Mouse (Mus musculus) heart, embryonic 11.5 days (tissue): Measurements from ENCODE around the gene Npr2. TPM values are rescaled to one million over a fixed set of nuclear protein-coding genes. Genes with fewer than 3 reads are reported as not detected.
"Not testable (repeated sequence)": the region's sequence is repeated elsewhere in the genome, so short reads cannot be mapped to it uniquely, and the experiment has no call there.

Source experiments
- ATAC-seq: fragments of 200-750 bp; cut with Nextera tagmentation; replicated peaks from 2 replicates; pipeline ENCODE4 v1.8.0; 2017; ENCODE audit warnings: moderate library complexity; ENCODE audit not compliant: insufficient number of reproducible peaks, low FRiP score, low TSS enrichment
- H3K27ac ChIP-seq: fragments of 300-500 bp; sonication (generic); 2 replicates; pipeline ENCODE4 v1.5.1; 2014; ENCODE audit warnings: mild to moderate bottlenecking, low read depth, low read length
- H3K27me3 ChIP-seq: fragments of 300-500 bp; sonication (generic); 2 replicates; pipeline ENCODE4 v1.6.1; 2014; ENCODE audit warnings: mild to moderate bottlenecking, low read length, mixed read lengths; ENCODE audit not compliant: control insufficient read depth, insufficient read depth
- H3K36me3 ChIP-seq: fragments of 300-500 bp; sonication (generic); 2 replicates; pipeline ENCODE4 v1.6.1; 2014; ENCODE audit warnings: mild to moderate bottlenecking, low read length, moderate library complexity, mixed read lengths; ENCODE audit not compliant: control insufficient read depth, insufficient read depth
- H3K4me1 ChIP-seq: fragments of 300-500 bp; sonication (generic); 2 replicates; pipeline ENCODE4 v1.6.1; 2014; ENCODE audit warnings: low read length; ENCODE audit not compliant: control insufficient read depth, insufficient read depth
- H3K4me2 ChIP-seq: fragments of 300-500 bp; sonication (generic); 2 replicates; pipeline ENCODE4 v1.6.1; 2014; ENCODE audit warnings: mild to moderate bottlenecking, moderate library complexity
- H3K4me3 ChIP-seq: fragments of 300-500 bp; sonication (generic); 2 replicates; pipeline ENCODE4 v1.5.1; 2014; ENCODE audit warnings: low read depth, low read length
- H3K9ac ChIP-seq: fragments of 300-500 bp; sonication (generic); 2 replicates; pipeline ENCODE4 v1.6.1; 2014; ENCODE audit warnings: mild to moderate bottlenecking, low read depth, low read length, moderate library complexity
- H3K9me3 ChIP-seq: fragments of 300-500 bp; sonication (generic); replicated peaks from 2 replicates; pipeline ENCODE4 v1.6.1; 2016; ENCODE audit warnings: low read length; ENCODE audit not compliant: control insufficient read depth
- WGBS: fragments of 180-500 bp; shearing (Covaris S2); extraction: QIAGEN DNeasy Blood & Tissue Kit; methylation state at CpG from one replicate; pipeline ENCODE4 v1.1.7; 2014; ENCODE audit not compliant: insufficient replicate concordance; 5-methylcytosine and 5-hydroxymethylcytosine counted together
- polyA plus RNA-seq: library from polyadenylated mRNA; unstranded; fragments of >200 nt; fragmentation: Nextera tagmentation; extraction: Ambion mirVana; gene quantifications from 2 replicates; pipeline ENCODE4 v1.2.1, GENCODE M21; 2014

Npr2 gene
- polyA plus RNA-seq, 1 experiment from 2014 or later = 7.2 TPM

DNA sequence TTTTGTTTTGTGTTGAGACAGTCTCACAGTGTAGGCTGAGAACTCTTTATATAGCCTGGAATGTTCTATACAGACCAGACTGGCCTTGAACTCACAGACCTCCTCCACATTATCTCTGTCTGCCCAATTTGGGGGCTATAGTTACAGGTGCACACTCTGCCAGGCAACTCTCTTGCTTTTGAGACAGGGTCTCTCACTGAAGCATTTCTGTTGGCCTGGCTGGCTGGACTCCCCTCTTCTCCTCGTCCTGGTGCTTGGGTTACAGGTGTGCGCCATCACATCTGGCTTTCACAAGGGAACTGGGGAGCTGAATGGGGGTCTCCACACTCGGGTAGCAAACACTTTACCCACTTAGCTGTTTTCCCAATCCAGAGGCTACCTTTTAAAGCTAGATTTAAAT is 39.8 kb upstream of the Npr2 start:
- no peak for ATAC-seq
- Histone ChIP-seq H3K9ac (no peak overlapping the region), H3K4me2 (no peak overlapping the region), H3K27ac (no peak overlapping the region), H3K27me3 (no peaks in the 10 kb centered on the region), H3K9me3 (no peaks in the 10 kb centered on the region), H3K36me3 (no peaks in the 10 kb centered on the region), H3K4me3 (no peak overlapping the region), H3K4me1 (peaks cover 2% of the 10 kb centered on the region; the same call in 1 of the 2 replicates)
- WGBS = 66% methylated on average over 3 of the region's 3 CpGs

DNA sequence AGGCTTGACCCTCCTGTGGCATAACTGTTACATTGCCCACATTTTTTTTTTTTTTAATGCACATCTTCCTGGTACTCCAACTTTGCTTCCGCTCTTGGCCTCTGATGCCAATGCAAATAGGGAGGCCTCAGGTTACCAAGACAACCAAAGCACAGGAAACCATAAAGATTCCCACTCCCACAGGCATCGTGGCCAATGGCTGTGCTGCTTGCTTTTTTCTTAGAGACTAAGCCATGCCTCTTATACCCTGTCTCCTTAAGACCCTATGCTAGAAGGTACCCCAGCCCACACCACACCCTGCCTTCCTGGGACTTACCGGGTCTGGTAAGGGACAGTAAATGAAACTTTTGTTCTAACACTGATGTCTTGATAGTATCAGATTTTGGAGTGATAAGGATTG is 38.3 kb upstream of the Npr2 start:
- no peaks in the 10 kb centered on the region for H3K9me3 ChIP-seq

DNA sequence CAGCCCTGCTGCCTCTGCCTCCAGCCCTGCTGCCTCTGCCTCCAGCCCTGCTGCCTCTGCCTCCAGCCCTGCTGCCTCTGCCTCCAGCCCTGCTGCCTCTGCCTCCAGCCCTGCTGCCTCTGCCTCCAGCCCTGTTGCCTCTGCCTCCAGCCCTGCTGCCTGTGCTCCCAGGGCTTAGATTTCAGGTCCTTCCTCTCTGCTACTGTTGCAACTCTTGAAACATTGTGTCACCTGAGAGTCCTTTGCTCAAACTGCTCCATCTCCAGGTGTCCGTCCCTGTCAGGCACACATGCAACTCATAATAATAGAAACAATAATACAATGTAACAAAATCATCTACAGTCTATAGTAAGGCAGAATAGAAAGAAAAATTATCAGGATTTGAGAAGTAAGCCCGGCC is 35.1 kb upstream of the Npr2 start:
- H3K9ac ChIP-seq, H3K4me3 ChIP-seq, H3K27ac ChIP-seq, ATAC-seq, H3K36me3 ChIP-seq, H3K4me2 ChIP-seq, H3K4me1 ChIP-seq, H3K9me3 ChIP-seq, H3K27me3 ChIP-seq: not testable (repeated sequence)
- WGBS = 71% methylated on average over 2 of the region's 2 CpGs

More for the DNA sequence above, 38.3 kb upstream of the Npr2 start:
- H3K36me3 ChIP-seq = no peaks in the 10 kb centered on the region
- H3K27ac ChIP-seq = no peak overlapping the region
- ATAC-seq = no peak
- H3K4me2 ChIP-seq = no peak overlapping the region
- WGBS = 59% methylated on average over 3 of the region's 3 CpGs
- no peaks in the 10 kb centered on the region for H3K27me3 ChIP-seq
- no peaks in the 10 kb centered on the region for H3K4me1 ChIP-seq
- H3K9ac ChIP-seq = no peak overlapping the region
- H3K4me3 ChIP-seq = no peak overlapping the region

- H3K4me3 ChIP-seq = no peak overlapping the region
- no peak overlapping the region for H3K27ac ChIP-seq
- H3K36me3 ChIP-seq = no peaks in the 10 kb centered on the region
- H3K9me3 ChIP-seq = no peaks in the 10 kb centered on the region
- no peak for ATAC-seq
- H3K27me3 ChIP-seq = no peaks in the 10 kb centered on the region
- H3K4me2 ChIP-seq = no peak overlapping the region
- H3K9ac ChIP-seq = no peak overlapping the region
- no peaks in the 10 kb centered on the region for H3K4me1 ChIP-seq
- 72% methylated on average over 4 of the region's 4 CpGs for WGBS
These were observed 33.5 kb upstream of the Npr2 start for GRCm38 (mm10) chr4:43598200-43598599.

DNA sequence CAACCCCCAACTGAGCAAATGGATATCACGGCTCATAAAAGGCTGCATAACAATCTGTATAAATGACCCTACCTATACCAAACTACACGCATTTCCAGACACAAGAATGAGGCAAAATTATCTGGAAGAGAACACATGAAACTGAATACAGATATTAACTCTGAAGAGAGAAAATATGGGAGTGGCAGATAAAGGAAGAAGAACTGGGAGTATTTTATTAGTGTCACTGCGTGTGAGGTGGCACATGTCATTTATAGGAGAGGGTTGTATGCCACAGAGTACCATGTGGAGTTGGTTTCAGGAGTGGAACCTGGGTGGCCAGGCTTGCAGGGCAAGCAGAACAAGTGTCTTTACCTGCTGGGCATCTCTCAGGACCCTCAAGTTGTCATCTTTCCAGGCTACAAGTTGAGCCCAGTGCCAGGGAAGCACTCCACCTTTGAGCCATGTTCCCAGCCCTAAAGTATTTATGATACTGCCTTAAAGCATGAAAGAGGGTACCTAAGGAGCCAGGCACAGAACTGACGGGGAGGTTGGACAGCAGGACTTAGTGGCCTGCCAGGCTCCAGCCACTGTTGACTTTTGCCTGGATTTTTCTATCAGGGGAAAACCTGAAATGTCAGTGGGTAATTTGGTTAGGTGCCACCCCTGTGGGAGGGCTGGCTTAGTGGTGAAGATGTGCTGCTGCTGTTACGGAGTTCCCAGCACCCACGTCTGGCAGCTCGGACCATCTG is 32.9 kb upstream of the Npr2 start:
- no peak overlapping the region for H3K4me3 ChIP-seq
- no peak overlapping the region for H3K9ac ChIP-seq
- H3K9me3 ChIP-seq = no peaks in the 10 kb centered on the region
- H3K27me3 ChIP-seq = no peaks in the 10 kb centered on the region
- no peak for ATAC-seq
- H3K36me3 ChIP-seq = no peaks in the 10 kb centered on the region
- no peak overlapping the region for H3K4me2 ChIP-seq
- WGBS = 78% methylated on average over 7 of the region's 7 CpGs
- no peak overlapping the region for H3K27ac ChIP-seq
- H3K4me1 ChIP-seq = no peaks in the 10 kb centered on the region

- H3K9me3 ChIP-seq = no peaks in the 10 kb centered on the region
- peaks cover 9% of the 10 kb centered on the region; the same call in 1 of the 2 replicates for H3K4me1 ChIP-seq
- H3K9ac ChIP-seq = no peak overlapping the region
- ATAC-seq = no peak
- H3K4me2 ChIP-seq = no peak overlapping the region
- WGBS = 73% methylated on average over 9 of the region's 9 CpGs
- no peak overlapping the region for H3K4me3 ChIP-seq
- H3K27me3 ChIP-seq = no peaks in the 10 kb centered on the region
- no peaks in the 10 kb centered on the region for H3K36me3 ChIP-seq
- no peak overlapping the region for H3K27ac ChIP-seq
These were observed 31.4 kb upstream of the Npr2 start for GRCm38 (mm10) chr4:43600195-43600934.

DNA sequence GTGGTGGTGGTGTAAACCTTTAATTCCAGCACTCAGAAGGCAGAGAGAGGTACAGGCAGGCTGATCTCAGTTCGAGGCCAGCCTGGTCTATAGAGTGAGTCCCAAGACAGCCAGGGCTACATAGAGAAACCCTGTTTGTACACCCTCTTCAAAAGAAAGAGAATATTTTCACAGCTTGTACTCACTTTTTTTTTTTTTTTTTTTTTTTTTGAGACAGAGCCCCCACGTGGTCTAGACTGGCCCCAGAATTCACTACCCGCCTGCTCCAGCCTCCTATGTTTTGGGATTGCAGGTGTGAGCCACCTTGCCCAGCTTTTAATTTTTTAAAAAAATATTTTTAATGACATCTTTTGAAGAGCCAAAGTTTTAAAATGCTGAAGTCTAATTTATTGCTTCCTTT is 27.6 kb upstream of the Npr2 start:
- H3K9ac ChIP-seq = no peak overlapping the region
- 73% methylated on average over 3 of the region's 3 CpGs for WGBS

DNA sequence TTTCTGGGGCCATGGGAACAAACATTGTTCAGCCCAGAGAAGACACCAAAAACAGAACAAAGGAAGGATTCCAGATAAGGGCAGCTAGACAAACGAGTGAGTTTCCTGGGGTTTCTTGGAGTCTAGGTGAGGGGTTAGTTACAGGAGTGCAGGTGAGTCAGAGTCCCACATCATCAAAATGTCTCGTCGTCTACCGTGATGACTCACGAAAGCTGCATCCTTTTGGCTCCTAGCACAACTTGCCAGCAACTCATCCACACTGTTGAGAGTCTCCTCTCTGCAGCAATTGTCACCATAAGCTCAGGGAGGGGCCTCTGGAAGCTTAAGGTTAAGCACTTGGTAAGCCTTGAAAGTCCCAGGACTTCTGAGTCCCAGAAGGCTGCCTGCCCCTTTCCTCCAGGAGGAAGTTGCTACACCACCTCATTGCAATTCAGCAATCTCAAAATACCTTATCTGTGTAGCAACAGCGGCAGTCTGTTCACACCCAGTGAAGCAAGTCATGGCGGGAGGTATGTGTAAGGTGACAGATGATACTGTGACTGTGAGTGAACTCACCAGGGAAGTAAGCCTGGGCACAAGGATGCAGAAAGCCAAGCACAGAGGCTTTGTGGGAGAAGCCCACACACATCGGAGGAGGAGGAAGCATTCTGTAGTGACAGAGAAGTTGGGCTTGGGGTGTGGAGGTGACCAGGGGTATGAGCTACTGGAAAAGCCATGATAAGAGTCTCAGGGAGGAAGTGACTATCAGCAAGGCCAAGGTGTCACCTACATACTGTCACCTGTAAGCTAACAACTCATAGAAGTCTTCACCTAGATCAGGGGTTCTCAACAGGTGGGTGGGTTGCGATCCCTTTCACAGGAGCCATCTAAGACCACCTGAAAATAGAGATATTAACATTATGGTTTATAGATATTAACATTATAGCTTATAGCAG is 26.7 kb upstream of the Npr2 start:
- Histone ChIP-seq H3K4me3 (no peak overlapping the region), H3K9me3 (no peaks in the 10 kb centered on the region), H3K27ac (no peak overlapping the region), H3K4me2 (no peak overlapping the region), H3K27me3 (no peaks in the 10 kb centered on the region), H3K4me1 (peaks cover 9% of the 10 kb centered on the region; the same call in 1 of the 2 replicates), H3K36me3 (no peaks in the 10 kb centered on the region), H3K9ac (no peak overlapping the region)
- ATAC-seq = no peak
- 41% methylated on average over 9 of the region's 9 CpGs for WGBS

More for the DNA sequence above, 27.6 kb upstream of the Npr2 start:
- Histone ChIP-seq H3K36me3 (no peaks in the 10 kb centered on the region), H3K4me2 (no peak overlapping the region), H3K27me3 (no peaks in the 10 kb centered on the region), H3K9me3 (no peaks in the 10 kb centered on the region), H3K4me3 (no peak overlapping the region), H3K4me1 (peaks cover 9% of the 10 kb centered on the region; the same call in 1 of the 2 replicates), H3K27ac (no peak overlapping the region)
- no peak for ATAC-seq
